Mouse (Mus musculus) CD4-positive, CD25-positive, alpha-beta regulatory T cell, adult 2 months (primary cell): ENCODE data around the gene Gm20388.
"Not testable (repeated sequence)": the region's sequence is repeated elsewhere in the genome, so short reads cannot be mapped to it uniquely, and the experiment has no call there.

ENCODE experiments used
- DNase-seq: peaks from one replicate; pipeline ENCODE4 v3.0.0-alpha.2; 2012; ENCODE audit warnings: low read depth, low spot score

Gm20388 gene

DNA sequence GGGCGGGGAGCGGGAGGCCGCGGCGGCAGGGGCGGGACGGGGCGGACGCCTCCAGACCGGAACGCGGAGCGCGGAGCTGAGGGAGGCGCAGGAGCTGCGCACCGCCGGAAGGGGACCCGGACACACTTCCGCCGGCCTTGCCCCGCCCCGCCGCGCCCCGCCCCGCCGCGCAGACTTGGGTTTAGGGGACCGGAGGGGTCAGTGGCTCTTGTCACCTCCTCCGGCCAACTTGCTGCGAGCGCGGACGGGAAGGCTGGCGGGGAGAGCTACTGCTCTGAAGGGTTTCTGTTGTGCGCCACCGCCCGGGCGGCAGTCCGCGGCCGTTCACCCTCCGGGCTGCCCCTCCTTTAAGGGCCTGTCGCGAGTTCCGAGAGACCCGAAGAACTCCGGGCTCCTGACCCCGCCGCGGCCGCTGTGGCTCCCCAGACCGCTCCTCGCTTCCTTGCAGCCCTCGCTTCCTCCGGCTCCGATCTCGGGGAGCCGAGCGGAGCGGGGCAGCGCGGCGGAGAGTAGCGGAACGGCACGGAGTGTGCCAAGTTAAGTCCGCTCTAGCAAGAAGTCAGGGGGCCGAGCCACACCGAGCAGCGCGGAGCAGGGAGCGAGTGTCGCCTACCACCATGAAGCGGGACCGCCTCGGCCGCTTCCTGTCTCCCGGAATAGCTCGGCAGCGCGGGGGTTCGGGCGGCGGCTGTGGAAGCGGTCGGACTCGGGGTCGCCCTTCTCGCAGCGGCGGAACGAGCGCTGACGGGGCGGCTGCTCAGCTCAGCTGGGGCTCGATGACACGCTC is 3343.7 kb downstream of the Gm20388 start, which contains the start of the genes Zfp276 and Vps9d1:
Gene Zfp276 (plus strand): TSS at position 97 of the 787 bp plus-strand sequence.
Gene Vps9d1 (minus strand): TSS at position 250 of the 787 bp plus-strand sequence.
- DNase-seq, result peak; percentile 90

DNA sequence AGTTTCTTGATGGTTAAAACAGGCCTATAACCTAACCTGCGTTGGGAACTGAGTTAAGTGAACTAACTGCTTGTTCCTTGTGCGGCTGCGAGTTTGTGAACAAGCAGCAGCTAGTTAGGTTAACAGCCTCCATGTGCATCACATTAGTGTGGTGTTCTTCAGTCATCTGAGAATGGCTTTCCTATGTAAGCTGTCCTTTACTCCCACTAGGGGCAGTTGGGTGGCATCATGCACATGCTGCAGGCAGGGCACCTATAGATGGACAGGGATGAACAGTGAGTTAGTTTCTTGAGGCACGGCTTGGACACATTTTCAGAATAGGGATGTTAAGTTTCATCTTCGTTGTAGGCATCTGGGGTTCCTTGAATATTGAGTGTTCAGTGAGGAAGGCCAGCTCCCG is 3344.5 kb downstream of the Gm20388 start:
- DNase-seq, result no peak

DNA sequence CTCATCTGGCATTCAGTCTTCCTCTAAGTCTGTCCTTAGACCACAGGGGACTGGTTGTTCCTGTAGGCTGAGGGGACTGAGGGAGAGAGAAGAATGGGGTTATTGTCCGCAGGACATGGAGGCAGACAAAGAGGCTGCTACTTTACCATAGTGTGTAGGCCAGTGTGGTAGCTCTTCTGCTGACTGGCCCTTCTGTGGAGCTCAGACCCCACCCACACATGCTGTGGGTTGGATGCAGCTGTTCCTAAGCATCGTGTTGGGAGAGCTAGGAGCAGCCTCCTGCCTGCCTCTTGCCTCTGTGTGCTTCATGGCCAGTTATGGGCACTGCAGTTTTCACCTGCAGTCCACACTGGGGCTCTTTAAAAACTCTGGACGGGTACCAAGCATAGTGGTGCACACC is 3346.5 kb downstream of the Gm20388 start:
- DNase-seq, result no peak

DNA sequence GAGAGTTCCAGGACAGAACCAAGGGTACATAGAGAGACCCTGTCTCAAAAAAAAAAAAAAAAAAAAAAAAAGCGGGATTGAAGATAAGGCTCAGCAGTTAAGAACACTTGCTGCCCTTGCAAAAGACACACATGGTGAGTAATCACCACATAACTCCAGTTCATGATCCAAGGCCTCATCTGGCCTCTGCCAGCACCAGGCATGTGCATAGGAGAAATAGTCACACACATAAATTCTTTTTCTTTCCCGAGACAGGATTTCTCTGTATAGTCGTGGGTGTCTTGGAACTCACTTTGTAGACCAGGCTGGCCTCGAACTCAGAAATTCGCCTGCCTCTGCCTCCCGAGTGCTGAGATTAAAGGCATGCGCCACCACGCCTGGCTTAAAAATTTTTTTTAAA is 3347.0 kb downstream of the Gm20388 start:
- not testable (repeated sequence) for DNase-seq

DNA sequence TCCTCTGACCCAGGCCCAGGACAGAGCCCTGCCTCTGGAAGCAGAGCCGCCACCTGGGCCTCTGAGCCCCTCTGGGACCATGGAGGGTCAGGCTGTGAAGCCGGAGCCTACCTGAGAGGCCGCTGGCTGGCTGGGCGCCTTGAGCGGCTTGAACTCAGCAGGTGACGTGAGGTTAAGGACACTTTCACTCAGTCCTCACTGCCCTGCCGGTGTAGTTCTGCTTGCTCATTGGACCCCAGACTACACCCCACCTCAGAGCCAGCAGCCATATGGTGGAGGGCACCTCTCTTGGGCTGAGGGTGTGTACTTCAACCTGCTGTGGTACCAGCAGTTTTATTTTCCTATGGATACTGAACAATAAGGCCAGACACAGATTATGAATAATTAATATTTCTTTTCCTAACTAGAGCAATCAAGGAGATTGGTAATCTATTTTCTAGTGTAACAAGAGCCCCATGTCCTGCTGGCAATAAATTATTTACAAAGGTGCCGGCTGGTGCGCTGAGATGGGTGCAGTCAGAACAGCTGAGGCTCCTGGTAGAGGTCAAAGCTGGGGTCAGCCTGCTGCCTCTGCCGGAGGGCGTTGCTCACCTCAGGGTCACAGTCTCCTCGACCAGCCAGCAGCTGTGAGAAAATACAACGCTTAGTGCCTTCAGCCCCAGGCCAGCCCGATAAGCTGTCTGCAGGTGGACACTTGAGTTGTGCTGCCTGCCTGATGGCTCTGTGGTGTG is 3357.4 kb downstream of the Gm20388 start:
- DNase-seq, result no peak

DNA sequence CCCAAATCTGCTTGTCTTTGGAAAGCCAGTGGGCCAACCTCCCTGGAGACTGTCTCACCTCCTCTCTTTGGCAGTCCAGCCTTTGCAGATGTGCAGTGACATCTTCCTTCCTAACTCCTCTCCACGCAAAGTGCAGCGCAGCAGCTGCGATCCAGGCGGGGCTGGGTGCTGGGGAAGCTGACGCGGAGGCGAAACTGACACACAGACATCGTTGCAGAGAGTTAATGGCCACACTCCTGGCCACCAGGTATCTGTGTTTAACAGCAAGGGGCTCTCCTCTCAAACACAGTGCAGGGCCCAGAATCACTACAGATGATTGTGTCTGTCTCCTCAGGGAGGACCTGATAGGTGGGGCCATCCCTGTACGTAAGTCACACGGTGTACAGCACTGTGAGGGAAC is 3360.5 kb downstream of the Gm20388 start:
- DNase-seq, result no peak

DNA sequence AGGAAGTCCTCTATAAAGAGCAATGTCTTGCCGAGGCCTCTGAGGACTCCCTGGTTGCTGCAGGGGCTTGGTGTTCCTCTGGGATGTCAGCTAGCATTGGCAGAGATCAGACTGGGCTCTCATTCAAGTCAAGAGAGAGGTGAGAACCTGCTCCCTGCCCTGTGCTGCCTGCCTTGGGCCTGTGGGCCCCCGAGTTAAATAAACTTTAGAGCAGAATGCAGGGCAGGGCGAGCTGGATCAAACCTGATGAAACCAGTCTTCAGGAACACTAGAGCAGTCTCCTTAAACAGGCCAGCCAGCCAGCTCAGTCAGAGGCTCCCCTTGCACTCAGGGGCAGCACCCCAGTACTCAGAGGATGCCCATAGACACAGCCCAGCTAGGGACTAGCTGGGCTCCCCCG is 3361.3 kb downstream of the Gm20388 start:
- DNase-seq, result no peak

DNA sequence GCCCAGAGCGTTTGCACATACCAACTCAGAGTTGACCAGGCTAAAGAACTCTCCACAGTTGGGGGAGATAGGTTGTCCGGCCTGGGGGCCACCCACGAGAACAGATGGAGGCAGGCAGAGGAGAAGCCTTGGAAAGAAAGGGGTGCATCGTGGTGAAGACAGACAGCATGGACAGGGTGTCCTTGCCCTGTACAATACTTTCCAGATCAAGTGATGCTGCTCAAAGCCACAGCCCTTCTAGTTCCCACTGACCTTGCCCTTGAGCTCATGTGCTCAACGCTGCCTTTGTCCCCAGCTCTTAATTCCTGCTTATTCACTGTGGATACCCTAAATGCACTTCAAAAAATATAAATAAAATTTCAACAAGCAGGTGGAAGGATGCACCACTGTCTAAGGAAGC is 3363.8 kb downstream of the Gm20388 start:
- DNase-seq, result no peak

DNA sequence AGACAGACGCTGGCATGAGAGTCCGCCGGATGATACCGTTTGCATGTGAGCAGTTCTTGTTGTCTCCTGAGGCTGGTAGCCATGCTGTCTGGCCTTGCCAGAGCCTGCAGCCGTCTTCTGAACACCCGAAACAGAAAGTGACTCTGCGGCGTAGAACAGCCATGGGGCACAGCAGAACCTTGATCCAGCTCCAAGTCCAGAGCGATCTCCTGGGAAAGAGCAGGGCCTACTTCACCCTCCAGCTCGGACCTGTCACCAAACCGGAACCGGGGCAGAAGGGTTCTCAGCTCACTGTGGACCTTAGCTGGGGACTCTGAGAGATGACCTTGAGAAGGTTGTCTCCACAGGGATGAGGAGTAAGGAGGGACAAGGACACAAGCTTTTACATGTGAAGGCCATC is 3364.5 kb downstream of the Gm20388 start:
- no peak for DNase-seq

DNA sequence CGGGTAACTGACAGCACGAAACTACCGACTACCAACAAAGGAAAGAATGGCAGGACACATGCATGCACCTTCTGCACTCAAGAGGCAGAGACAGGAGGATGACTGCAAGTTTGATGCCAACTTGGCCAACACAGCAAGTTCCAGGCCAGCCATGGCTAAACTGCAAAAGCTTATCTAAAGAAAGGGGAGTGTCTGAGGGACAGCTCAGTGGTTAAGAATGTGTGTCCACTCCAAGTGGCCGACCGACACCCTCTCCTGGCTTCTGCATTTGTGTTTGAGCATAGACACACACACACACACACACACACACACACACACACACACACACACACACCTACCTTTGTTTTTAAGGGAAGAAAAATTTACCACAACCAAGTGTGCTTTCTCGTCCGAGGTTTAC is 3367.8 kb downstream of the Gm20388 start:
- DNase-seq, result no peak

DNA sequence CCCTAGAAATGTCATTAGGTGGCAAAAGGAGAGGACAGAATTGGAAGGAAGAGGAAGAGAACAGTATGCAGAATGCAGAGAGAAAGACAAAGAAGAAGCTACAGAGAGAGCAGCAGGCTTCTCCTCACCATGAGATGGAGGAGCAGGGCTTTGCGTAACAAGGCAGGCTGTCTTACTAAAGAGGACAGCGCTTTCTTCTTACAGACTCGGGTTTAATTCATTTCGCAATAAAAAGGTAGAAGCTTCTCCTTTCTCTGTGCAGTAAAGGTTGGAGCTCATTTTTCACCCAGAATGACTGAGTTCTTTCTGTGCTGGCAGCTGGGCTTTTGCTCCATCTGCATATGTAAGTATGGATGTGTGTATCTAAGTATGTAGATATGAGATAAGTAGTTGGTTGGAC is 3369.2 kb downstream of the Gm20388 start:
- DNase-seq, result no peak

DNA sequence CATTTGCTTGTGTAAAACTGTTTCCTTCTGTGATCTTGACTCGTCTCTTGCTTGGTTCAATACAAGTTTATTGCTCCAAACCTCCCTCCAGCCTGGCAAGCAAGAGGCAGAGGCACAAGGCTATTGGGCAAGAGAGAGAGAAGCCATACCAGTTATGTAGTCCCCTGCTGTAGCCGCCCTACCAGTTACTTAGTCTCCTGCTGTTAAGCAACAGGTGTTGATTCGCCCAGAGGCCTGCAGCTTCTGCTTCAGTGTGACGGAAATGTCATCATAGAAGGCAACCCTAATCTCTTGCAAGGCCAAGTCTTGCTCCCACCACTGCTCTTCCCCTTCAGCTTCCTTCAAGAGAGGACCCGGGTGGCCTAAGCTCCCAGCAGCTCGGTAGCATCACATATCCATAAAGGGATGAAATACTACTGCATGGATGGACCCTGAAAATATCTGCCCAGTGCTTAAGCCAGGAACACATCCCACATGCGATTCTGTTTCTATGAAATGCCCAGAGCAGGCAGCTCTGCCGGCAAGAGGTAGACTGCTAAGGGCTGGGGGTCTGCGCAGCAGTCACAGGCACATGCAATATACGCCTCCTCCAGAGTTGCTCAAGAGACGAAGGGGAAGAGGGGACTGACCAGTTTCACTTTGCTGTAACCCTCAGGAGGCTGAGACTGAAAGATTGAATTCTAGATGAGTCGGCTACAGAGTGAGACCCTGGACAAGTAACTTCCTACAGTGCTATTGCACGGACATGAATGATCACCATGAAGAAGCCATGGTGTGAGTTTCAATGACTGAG is 3369.9 kb downstream of the Gm20388 start:
- DNase-seq, result no peak

DNA sequence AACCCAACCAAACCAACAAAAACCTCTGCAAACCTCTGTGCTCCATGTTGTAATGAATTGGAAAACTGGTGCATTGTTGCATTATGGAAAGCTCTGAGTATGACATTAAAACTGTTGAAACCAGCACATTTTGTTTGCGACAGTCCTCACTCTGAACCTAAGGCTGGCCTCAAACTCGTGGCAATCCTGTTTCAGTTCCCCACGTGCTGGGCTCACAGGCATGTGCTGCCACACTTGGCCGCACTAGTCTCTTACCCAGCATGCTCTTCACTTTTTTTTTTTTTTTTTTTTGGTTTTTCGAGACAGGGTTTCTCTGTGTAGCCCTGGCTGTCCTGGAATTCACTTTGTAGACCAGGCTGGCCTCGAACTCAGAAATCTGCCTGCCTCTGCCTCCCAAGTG is 3372.4 kb downstream of the Gm20388 start:
- not testable (repeated sequence) for DNase-seq

DNA sequence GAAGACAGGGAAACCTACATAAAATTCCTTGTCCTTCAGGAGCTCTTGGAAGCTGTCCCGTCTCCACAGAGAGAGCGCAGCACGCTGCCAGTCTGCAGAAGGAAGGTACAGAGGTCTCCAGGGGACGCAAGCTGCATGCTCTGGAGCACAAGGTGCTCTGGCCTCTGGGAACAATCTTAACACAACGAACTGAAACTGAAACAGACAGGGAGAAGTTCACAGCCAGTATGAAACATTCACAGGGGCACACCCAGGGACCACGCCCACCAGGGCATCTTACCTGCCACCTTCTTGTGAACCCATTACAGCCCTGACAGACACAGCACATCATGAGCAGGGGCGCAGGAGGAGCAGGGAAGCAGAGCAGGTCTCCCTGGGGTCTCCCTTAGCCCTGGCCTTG is 3373.3 kb downstream of the Gm20388 start:
- no peak for DNase-seq

DNA sequence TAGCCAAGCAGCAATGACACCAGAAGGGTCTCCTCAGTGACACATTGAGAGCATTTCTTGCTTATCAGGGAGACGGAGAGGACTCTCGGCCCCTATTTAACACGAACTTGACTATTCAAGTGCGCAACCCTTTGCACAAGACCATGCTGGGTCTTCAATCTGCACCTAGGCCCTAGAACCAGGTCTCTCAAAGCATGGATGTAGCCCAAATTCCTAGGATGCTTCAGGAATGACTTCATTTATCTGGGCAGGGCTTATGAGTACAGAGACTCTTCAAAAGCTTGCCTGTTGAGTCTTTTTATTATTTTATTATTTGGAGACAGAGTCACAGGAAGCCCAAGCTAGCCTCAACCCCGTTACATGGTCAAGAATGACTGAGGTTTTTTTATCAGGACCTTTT is 3373.9 kb downstream of the Gm20388 start:
- no peak for DNase-seq

DNA sequence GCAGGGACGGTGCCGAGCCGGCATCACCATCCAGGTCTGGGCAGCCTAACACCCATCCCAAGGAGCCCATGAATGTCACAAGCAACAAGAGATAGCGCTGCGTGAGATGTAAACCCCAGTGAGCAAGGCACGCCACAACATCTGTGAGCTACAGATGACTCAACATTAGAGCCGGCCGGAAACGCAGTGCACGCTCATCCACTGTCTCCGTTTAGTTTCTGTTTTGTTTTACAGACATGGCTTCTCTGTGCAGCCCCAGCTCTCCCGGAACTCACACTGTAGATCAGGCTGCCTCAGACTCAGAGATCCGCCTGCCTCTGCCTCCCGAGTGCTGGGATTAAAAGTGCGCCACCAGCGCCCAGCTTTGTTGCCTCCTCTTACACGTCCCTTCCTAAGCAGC is 3376.7 kb downstream of the Gm20388 start:
- peak; percentile 8 for DNase-seq

DNA sequence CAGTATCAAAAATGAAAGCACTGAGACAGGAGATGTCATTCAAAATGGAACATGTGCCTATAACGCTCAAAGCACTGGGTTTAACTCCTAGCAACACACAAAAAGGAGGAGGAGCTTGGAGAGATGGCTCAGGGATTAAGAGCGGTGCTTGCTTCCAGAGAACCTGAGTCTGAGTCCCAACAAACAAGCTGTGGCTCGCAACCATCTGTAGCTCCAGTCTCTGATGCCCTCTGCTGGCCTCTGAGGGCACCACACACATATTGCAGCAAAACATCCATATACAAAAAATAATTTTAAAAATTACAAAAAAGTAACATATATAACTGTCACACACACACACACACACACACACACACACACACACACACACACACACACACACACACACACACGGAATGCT is 3379.5 kb downstream of the Gm20388 start:
- peak; percentile 34 for DNase-seq

DNA sequence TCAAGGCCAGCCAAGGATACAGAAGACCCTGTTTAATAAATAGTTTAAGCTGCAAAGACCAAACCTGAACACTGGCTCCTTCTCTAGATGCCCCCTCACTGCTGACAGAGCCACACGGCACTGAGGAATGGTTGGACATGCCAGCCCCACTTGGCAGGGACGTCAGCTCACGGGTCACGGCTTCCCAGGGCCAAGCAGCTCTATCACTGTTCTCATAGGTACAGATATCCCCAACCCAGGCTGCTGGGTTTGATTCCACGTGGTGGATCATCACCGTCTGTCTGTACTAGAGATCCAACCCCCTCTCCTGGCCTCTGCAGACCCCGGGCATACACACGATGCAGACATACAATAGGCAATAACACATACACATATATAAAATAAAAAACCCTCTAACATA is 3380.0 kb downstream of the Gm20388 start:
- no peak for DNase-seq

DNA sequence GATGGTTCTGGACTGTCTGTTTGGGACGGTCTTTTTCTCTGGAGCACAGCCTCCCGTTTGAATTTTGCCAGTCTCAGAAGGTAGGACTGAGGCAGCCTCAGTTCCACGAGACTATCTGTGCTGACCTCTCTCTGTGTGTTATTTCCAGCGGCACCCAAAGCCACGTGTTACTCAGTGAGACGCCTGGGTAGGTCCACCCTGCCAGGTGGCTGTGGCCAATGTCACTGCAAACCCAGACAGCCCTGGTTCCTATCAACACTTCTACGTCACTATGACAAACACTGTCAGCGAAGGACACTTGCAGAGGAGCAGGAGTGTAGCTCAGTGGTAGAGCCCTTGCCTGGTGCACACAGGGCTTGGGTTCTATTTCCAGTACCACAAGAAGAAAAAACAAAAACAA is 3381.1 kb downstream of the Gm20388 start:
- DNase-seq, result no peak

DNA sequence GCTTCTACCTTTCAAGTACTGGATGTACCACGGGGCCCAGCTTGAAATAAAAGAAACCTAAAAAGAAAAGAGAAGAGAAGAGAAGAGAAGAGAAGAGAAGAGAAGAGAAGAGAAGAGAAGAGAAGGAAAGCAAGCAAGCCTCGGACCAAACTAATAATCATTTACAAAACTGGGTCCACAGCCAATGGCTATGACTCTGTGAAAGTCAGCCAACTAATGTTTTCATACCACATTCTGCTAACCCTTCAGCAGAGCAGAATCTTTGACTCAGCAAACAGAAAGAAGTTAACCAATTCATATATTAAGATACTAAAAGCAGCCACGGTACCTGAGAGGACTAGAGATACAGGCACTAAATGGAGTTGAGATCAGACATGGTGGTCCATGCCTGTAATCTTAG is 3381.6 kb downstream of the Gm20388 start:
- DNase-seq, result no peak

DNA sequence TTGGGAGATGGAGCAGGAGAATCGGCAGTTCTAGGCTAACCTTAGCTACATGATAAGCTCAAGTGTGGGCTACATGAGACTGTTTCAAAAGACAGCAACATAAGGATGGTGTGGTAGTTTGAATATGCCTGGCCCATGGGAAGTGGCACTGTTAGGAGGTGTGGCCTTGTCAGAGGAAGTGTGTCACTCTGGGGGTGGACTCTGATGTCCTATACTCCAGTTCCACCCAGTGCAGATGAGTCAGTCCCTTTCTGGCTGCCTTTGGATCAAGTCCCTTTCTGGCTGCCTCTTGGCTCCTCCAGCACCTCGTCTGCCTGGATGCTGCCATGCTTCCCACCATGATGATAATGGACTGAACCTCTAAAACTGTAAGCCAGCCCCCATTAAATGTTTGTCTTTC is 3382.1 kb downstream of the Gm20388 start:
- no peak for DNase-seq

DNA sequence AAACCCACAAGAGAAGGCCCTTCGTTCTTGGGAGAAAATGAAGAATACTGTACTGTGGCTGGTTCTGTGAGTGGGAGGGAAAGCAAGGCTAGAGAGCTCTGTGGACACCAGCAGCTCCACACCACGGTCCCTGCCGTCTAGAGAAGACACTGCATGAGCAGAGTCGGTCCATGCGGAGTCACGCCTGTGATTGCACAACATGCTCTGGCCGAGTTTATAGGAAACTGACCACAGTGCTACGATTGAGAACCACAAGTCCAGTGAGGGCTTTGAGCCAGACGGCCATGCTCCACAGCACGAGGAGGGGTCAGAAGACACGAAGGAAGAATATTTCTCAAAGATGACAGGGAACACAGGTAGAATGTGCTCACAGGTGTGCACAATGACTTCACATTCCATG is 3387.7 kb downstream of the Gm20388 start:
- no peak for DNase-seq
